Mouse (Mus musculus): Measurements from ENCODE around the gene Higd1b.

DNA sequence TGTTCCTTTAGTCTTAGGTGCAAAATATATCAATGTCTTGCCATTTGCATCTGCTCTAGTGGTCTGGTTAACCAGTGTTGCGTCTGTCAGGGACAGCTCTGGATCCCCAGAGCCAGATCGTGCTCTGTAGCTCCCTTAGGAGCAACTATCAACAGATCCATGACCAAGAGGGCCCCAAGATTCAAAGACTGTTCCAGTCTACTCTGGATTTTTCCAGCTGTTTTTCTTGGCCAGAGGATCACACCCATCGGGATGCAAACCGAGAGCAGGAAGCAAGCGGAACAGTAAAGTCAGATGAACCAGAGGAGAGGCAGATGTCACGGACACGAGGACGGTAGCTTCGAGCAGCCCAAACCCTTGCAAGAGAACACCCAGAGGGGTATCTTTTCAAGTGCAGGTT lies 497 bp downstream of the Higd1b start:
- TF ChIP-seq POLR2AphosphoS2 (IDR thresholded peaks at IDR 0.05; ENCODE audit: insufficient read length, low read depth) (no peak), TCF12 (IDR thresholded peaks at IDR 0.05; ENCODE audit: insufficient read depth, poor library complexity, severe bottlenecking) (no peak), TCF3 (IDR thresholded peaks at IDR 0.05; ENCODE audit: insufficient read length, low read depth) (no peak), POLR2A (IDR thresholded peaks at IDR 0.05; ENCODE audit: insufficient read length, low read depth) (no peak), USF1 (IDR thresholded peaks at IDR 0.05; ENCODE audit: low read depth) (no peak), SRF (IDR thresholded peaks at IDR 0.05; ENCODE audit: control insufficient read depth, insufficient read length, low read depth) (no peak), CEBPB (IDR thresholded peaks at IDR 0.05; ENCODE audit: insufficient read depth, poor library complexity, severe bottlenecking) (no peak), MYOD1 (IDR thresholded peaks at IDR 0.05; ENCODE audit: control insufficient read depth in 1 of 3, insufficient read length in 2 of 3, low read depth in 2 of 3) (no peak), E2F4 (IDR thresholded peaks at IDR 0.05; ENCODE audit: insufficient read depth) (no peak), MAX (IDR thresholded peaks at IDR 0.05; ENCODE audit: low read depth) (no peak), MYOG (IDR thresholded peaks at IDR 0.05; ENCODE audit: control insufficient read depth in 1 of 3, insufficient read depth in 1 of 3, insufficient read length in 2 of 3, low read depth in 2 of 3) (no peak)

All from myocyte (in vitro differentiated cells).